Mouse (Mus musculus) ES-Bruce4 (cell line): Measurements from ENCODE around the gene Gm12184. TPM values are rescaled to one million over a fixed set of nuclear protein-coding genes. Genes with fewer than 3 reads are reported as not detected.

Experiments used
- H3K27ac ChIP-seq: 2 replicates; pipeline ENCODE4 v1.5.1; 2012; ENCODE audit warnings: low read length, inconsistent platforms; ENCODE audit not compliant: insufficient read depth
- H3K27me3 ChIP-seq: 2 replicates; pipeline ENCODE4 v1.6.1; 2012; ENCODE audit warnings: mild to moderate bottlenecking, low read length, inconsistent platforms; ENCODE audit not compliant: control insufficient read depth, poor library complexity, insufficient read depth, severe bottlenecking
- H3K36me3 ChIP-seq: 2 replicates; pipeline ENCODE4 v1.6.1; 2012; ENCODE audit warnings: inconsistent platforms, mild to moderate bottlenecking, low read length, moderate library complexity; ENCODE audit not compliant: control insufficient read depth, poor library complexity, insufficient read depth, severe bottlenecking
- H3K4me1 ChIP-seq: one replicate; pipeline ENCODE4 v1.8.1; 2011; ENCODE audit warnings: low read length; ENCODE audit not compliant: control insufficient read depth, insufficient read depth
- H3K4me3 ChIP-seq: 2 replicates; pipeline ENCODE4 v1.5.1; 2011; ENCODE audit warnings: low read depth, mild to moderate bottlenecking, low read length
- H3K9ac ChIP-seq: 2 replicates; pipeline ENCODE4 v1.6.1; 2012; ENCODE audit warnings: low read depth, mild to moderate bottlenecking, inconsistent platforms; ENCODE audit not compliant: poor library complexity, severe bottlenecking
- H3K9me3 ChIP-seq: replicated peaks from 2 replicates; pipeline ENCODE4 v1.6.1; 2012; ENCODE audit warnings: mild to moderate bottlenecking, low read length, inconsistent platforms; ENCODE audit not compliant: control insufficient read depth, poor library complexity, insufficient read depth, severe bottlenecking
- CTCF ChIP-seq: IDR thresholded peaks from one replicate; pipeline ENCODE4 v1.8.1; 2011; ENCODE audit warnings: low read depth, low read length
- EP300 ChIP-seq: IDR thresholded peaks from 2 replicates; pipeline ENCODE4 v1.6.1; 2011; ENCODE audit warnings: low read depth, low read length; ENCODE audit not compliant: insufficient read depth
- POLR2A ChIP-seq: IDR thresholded peaks from one replicate; pipeline ENCODE4 v1.8.1; 2011; ENCODE audit warnings: low read length; ENCODE audit not compliant: insufficient read depth
- polyA plus RNA-seq: library from polyadenylated mRNA; stranded (reverse); fragments of >200 nt; gene quantifications from 2 replicates; pipeline ENCODE4 v1.2.4, GENCODE M21; 2011; ENCODE audit warnings: low read depth; ENCODE audit not compliant: missing spikeins, insufficient read depth, insufficient read length

Gene Gm12184
- polyA plus RNA-seq, 1 experiment = 88.5 TPM

DNA sequence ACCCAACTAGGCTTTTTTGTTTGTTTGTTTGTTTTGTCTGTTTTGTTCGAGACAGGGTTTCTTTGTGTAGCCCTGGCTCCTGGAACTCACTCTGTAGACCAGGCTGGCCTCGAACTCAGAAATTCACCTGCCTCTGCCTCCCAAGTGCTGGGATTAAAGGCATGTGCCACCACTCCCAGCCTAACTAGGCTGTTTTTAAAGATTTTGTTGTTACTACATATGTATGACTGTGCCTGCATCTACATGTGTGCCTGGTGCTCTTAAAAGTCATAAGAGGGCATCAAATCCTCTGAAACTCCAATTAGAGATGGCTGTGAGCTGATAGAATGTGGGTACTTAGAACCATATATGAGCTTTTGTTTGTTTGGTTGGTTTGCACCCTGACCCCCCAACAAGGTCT lies 4.8 kb upstream of the Gm12184 start:
- Histone ChIP-seq H3K4me3 (no peak overlapping the region), H3K27me3 (no peaks in the 10 kb centered on the region; the same call in 1 of the 2 replicates), H3K36me3 (no peaks in the 10 kb centered on the region), H3K27ac (no peak overlapping the region), H3K4me1 (no peaks in the 10 kb centered on the region), H3K9ac (no peak overlapping the region), H3K9me3 (no peaks in the 10 kb centered on the region)
- TF ChIP-seq CTCF (no peak), POLR2A (no peak), EP300 (no peak)

DNA sequence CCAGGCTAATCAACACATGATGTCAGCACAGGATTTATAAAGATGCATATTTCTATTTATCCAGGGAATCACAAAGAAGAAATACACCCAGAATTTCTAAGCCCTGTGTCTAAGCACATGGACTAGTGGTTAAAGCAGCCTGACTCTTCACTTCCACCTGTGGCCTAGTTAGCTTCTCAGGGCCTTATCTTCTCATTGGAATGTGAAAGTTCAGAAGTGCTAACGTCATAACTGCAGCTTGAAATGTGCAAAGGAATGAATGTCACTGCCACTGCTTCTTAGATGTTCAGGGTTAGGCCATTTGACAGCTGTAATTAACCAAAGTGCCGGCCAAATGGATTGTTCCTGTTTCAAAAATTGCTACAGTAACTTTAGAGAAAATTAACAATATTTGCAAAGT lies 3.8 kb upstream of the Gm12184 start:
- Histone ChIP-seq H3K36me3 (no peaks in the 10 kb centered on the region), H3K4me1 (no peaks in the 10 kb centered on the region), H3K9ac (no peak overlapping the region), H3K4me3 (no peak overlapping the region), H3K9me3 (no peaks in the 10 kb centered on the region), H3K27me3 (no peaks in the 10 kb centered on the region; the same call in 1 of the 2 replicates), H3K27ac (no peak overlapping the region)
- no peak for TF ChIP-seq EP300

DNA sequence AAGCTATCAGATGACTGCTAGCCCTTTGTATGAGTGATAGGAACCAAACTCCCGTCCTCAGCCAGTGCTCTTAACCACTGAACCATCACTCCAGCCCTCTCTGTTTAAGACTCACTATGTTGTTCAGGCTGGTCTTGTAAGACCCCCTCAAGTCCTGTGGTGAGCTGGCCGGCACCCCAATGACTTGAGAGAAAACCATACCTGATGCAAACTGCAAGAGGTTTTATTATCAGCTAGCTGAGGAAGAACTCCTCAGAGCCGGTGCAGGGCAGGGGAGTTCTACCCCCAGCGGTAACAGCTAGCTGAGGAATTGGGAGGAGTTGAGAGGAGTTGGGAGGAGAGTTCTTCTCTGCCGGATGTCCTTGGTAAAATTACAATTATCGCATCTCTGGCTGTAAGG lies 1.5 kb upstream of the Gm12184 start:
- TF ChIP-seq POLR2A (no peak), EP300 (no peak)

DNA sequence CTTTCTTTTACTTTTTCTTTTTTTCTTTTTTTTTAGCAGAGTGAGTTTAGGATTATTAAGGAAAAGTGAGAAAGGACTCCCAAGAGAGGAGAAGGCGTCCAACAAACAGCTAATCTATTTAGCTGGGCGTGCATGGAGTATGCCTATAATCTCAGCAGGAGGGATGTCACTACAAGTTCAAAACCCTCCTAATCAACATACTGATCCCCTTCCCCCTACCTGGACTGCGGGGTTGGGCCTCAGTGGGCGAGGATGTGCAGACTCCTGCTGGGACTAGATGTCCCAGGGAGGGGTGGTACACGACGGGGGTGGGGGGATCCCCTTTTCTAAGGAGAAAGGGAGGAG lies 269 bp upstream of the Gm12184 start:
- Histone ChIP-seq H3K4me3 (peak overlapping the region; percentile 60), H3K4me1 (no peaks in the 10 kb centered on the region), H3K9me3 (no peaks in the 10 kb centered on the region), H3K27me3 (no peaks in the 10 kb centered on the region; the same call in none of the 2 replicates), H3K36me3 (no peaks in the 10 kb centered on the region), H3K27ac (peak overlapping the region; percentile 68), H3K9ac (peak overlapping the region; percentile 49)
- TF ChIP-seq POLR2A (no peak), EP300 (0 out of 2 replicates have a peak, but pooled peaks have one; percentile 44)

More for the DNA sequence above, 1.5 kb upstream of the Gm12184 start:
- no peaks in the 10 kb centered on the region for H3K4me1 ChIP-seq
- H3K9me3 ChIP-seq = no peaks in the 10 kb centered on the region
- no peak overlapping the region for H3K9ac ChIP-seq
- H3K4me3 ChIP-seq = no peak overlapping the region
- no peak overlapping the region for H3K27ac ChIP-seq
- no peaks in the 10 kb centered on the region; the same call in none of the 2 replicates for H3K27me3 ChIP-seq
- H3K36me3 ChIP-seq = no peaks in the 10 kb centered on the region

DNA sequence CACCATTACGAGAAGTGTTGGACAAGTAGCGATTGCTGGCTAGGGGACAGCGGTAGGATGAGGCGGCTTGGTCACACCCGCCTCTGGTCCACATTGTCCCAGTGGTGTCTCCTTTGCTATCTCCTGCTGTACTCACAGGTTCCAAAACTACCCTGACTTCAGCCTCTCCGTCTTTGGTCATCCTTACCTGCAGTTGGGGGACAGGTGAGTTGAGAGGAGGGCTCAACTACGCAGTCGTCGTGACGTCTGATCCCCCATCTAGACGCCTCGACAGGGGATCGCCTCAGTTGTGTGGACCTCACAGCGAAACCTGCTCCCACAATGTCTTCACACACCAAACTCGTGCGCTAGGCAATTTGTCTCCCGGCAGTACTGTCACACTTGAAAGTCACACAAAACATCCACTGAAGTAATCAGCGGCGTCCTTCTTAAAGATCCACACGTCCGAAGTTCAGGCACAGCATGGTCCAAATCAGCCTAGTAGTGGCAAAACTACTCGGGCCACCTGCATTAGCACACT lies 2.1 kb downstream of the Gm12184 start:
- peaks cover 2% of the 10 kb centered on the region for H3K4me1 ChIP-seq
- no peaks in the 10 kb centered on the region; the same call in none of the 2 replicates for H3K27me3 ChIP-seq
- no peak for TF ChIP-seq POLR2A
- TF ChIP-seq EP300 = no peak
- no peak for TF ChIP-seq CTCF
- H3K4me3 ChIP-seq = peak overlapping the region; percentile 69
- H3K9ac ChIP-seq = peak overlapping the region; percentile 15
- no peak overlapping the region for H3K27ac ChIP-seq
- H3K9me3 ChIP-seq = no peaks in the 10 kb centered on the region
- no peaks in the 10 kb centered on the region for H3K36me3 ChIP-seq

DNA sequence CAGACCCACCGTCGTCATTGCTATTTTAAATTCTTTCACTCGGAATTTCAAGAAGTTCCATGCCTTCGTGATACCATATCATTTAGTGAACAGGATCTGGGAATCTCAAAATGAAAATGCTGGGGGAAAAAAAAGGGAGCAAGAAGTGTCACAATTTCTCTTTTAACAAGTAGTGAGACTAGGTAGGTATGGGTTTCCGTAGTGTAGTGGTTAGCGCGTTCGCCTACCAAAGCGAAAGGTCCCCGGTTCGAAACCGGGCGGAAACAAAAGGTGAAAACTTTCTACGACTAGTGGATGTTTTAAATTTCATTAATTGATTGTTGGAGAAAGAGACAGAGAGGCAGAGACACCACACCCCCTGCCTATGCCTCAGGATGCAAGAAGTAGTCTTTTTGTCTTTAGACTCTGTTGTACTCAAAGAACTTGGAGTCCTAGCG lies 2.9 kb downstream of the Gm12184 start:
- H3K36me3 ChIP-seq = no peaks in the 10 kb centered on the region
- H3K4me3 ChIP-seq = peak overlapping the region; percentile 69
- H3K9me3 ChIP-seq = no peaks in the 10 kb centered on the region
- TF ChIP-seq EP300 = no peak
- TF ChIP-seq POLR2A = no peak
- TF ChIP-seq CTCF = no peak
- no peak overlapping the region for H3K27ac ChIP-seq
- peak overlapping the region; percentile 1; the same call in 1 of the 2 replicates for H3K9ac ChIP-seq
- peaks cover 2% of the 10 kb centered on the region for H3K4me1 ChIP-seq
- H3K27me3 ChIP-seq = no peaks in the 10 kb centered on the region; the same call in none of the 2 replicates
